Mouse (Mus musculus) CH12F3 (cell line): ENCODE data around the gene Bola1.

Source experiments
- in situ Hi-C: fragments of 300-500 bp; cut with MboI; formaldehyde crosslinking; loops from 2 replicates; pipeline ENCODE4 v1.14.3; 2020; ENCODE audit warnings: low sequenced_read_pairs

The Bola1 gene

GRCm38 (mm10) chr3:96159820-96160219 lies 59.7 kb downstream of the Bola1 start:
- in situ Hi-C loops = no loop called here

GRCm38 (mm10) chr3:96155501-96155900 lies 64.0 kb downstream of the Bola1 start:
- in situ Hi-C loops = no loop called here

DNA sequence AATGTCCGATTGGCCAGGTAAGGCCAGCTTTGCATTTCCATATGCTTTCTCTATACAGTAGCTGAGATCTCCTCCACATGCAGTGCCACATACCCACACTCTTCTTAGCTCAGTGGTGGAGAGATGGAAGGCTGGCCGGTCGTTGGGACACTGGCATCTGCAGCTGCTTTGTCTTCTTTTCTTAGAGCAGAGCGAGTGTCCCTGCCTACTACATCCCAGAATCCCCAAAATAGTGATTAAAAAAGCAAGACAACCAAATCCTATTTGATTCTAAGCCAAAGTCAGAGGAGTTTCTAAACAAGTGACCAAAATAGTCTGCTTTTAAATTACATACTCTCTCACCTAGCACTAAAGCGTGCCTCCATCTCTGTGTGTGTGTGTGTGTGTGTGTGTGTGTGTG lies 66.9 kb downstream of the Bola1 start:
- in situ Hi-C loops = no loop called here

GRCm38 (mm10) chr3:96151836-96152235 lies 67.7 kb downstream of the Bola1 start:
- in situ Hi-C loops = no loop called here

- in situ Hi-C loops = loop anchor here (5.0 kb wide), 1 partner anchor 61 kb away; no protein-coding TSS in a partner anchor
Measured at GRCm38 (mm10) chr3:96147950-96148349, 71.6 kb downstream of the Bola1 start.
